Mouse (Mus musculus) urinary bladder, adult 18-20 months (tissue): ENCODE data around the gene Fam69b.

Experiments
- DNase-seq, 2 experiments: peaks; one replicate each; pipeline ENCODE4 v3.0.0; 2022; ENCODE audit warnings: low spot score in 2 of 2, mixed read lengths in 2 of 2

The Fam69b gene

GRCm38 (mm10) chr2:26627921-26628739 lies at the start of gene Fam69b:
Fam69b (plus strand) TSS chr2:26628457.
- peak; percentile 27 to 42 for DNase-seq

GRCm38 (mm10) chr2:26579714-26580113 lies 48.5 kb upstream of the Fam69b start, which contains the start of gene Egfl7:
Egfl7 (plus strand) TSS chr2:26580014.
- DNase-seq, result no peak

- no peak for DNase-seq
Measured at GRCm38 (mm10) chr2:26580751-26581150, 47.5 kb upstream of the Fam69b start.

DNA sequence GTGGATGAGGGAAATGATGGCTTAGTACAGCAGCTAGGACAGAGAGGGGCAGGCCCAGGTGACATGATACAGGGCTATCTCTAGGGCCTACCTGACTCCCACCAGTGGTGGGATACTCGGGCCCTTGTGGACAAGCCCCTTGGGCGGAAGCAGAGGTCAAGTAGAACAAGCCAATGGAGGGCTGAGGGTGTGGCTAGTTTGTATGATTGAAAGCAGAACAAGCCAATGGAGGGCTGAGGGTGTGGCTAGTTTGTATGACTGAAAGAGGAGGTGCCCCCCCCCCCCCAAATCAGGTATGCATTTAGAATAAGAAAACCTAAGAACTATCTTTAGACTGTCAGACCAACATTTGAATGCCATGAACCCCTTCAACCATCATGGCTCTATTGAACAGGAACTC lies 46.1 kb upstream of the Fam69b start:
- no peak for DNase-seq

DNA sequence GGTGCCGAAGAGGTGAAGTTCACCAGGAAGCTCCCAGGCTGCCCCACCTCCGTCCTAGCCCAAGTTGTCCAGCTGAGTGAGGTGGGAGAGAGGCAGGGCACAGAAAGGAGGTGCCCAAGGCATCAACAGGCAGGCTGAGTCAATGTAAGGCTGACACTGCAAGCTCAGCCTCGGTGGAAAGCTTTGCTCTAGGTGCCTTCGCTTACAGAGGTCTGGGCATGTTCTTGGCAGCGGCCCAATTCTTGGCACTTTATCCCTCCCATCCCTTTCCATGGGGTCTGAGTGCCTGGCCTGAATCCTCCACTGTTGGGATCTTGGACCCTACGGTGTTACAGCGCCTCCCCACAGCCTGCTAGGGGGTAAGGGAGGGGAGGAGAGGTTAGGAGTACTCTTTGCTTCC lies 45.5 kb upstream of the Fam69b start:
- no peak for DNase-seq

DNA sequence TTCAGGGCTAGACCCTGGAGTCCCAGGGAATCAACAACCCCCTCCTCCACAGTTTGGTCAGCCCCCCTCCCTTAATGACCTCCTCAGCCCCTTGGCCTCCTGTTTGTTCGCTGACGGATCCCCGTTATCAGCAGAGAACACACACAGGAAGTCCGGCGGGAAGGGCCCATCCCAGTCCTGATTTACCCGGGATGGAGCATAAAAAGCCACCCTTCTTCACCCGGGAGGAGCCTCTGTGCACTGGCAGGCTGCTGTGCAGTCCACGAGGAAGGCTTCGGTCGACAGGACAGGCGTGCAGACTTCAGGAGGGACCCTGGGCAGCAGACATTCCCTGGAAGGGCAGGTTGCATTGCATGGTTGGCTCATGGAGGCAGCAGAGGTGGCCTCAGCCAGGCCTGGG lies 44.6 kb upstream of the Fam69b start:
- DNase-seq, result no peak

DNA sequence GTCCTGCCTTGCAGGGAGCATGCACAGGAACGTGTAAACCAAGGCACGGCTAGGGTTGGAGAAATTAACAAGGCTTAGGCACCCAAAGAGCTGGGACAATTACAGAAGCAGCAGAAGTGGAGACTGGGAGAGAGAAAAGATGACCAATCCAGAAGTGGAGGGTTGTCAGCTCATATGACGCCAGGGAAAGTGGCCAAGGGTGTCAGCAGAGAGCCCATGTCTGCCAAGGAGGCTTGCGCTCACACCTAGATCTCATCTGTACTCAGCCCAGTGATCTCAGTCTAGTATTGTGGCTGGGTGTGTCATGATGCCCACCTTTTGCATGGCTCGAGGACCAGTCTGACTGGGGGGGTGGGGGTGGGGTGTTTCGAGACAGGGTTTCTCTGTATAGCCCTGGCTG lies 42.5 kb upstream of the Fam69b start:
- no peak for DNase-seq

DNA sequence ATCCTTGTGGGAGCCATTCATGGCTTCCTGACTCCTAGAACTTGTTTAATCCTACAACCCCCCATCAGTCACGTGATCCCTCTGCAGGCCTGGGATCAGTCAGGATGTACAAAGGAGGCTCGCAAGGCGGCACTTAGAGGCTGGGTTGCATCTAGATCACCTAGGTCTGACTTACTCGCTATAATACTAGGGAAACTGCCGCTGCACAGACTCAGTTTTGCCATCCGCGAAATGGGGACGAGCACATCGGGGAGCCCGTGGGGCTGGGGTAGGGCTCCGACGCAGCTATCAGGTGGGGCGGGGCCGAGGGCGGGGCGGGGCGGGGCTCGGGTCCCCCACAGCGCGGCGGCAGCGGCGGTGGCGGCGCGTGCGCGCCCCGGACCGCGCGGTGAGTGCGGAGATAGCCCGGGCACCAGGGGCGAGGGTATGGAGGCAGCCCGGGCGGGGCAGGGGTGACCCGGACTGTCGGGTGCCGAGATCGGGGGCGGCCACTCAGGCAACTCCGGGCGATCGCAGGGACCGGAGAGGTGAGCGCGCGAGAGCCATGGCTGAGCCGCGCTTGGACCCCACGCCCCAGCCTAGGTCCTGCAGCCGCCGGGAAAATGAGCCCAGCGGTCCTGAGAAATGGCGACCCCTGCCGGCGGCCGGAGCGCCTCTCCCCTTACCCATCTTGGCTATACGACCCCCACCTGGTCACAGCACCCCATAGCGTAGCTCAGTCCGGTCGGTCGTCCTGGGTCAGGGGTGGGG lies 41.8 kb upstream of the Fam69b start, which contains the start of gene Gm20532:
Gm20532 (plus strand) TSS at position 346 of the 750 bp plus-strand sequence.
- peak in 1 of 2 experiments; percentile 45 for DNase-seq

- peak in 1 of 2 experiments; percentile 37 for DNase-seq
Measured at GRCm38 (mm10) chr2:26587044-26587405, 41.2 kb upstream of the Fam69b start.

DNA sequence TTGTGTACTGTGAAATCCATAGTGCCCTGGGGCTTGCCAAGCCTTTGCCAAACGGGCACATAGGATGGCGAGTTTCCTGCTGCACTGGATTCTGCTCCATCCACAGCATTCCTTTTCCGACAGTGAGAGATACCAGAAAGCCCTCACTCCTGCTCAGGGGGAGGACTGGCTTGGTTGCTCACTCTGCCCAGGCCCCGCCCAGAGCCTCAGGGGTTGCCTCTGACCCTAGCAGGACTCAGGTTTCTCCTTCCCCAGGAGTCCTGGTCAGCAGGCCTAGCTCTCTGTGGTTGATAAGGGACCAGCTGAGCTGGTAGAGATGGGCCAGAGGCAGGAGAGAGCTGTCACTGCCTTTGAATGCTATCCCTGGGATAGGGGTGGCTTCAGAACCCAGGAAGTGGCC lies 39.7 kb upstream of the Fam69b start:
- no peak for DNase-seq

- DNase-seq, result no peak
Measured at GRCm38 (mm10) chr2:26589284-26589683, 39.0 kb upstream of the Fam69b start.

- DNase-seq, result no peak
Measured at GRCm38 (mm10) chr2:26590282-26590681, 38.0 kb upstream of the Fam69b start.

- DNase-seq, result no peak
Measured at GRCm38 (mm10) chr2:26590962-26591361, 37.3 kb upstream of the Fam69b start.

DNA sequence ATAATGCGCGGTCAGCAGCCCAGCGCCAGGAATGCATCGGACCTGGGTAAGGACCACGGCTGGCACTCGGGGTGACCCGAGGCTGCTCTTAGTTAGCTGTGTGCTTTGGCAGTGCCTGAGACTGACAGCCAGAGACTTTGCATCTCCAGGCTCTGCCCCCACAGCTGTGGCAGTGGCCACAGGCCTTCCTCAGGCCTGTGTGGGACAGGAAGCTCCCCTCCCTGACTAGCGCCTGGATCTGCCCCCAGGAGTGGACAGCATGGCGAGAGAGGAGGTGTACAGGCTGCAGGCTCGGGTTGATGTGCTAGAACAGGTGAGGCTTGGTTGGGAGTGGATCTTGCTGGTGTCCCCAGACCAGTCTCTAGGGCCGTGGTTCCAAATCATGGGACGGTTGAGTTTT lies 36.8 kb upstream of the Fam69b start:
- DNase-seq, result no peak

GRCm38 (mm10) chr2:26593211-26594021 lies 34.8 kb upstream of the Fam69b start:
- DNase-seq, result no peak

- no peak for DNase-seq
Measured at GRCm38 (mm10) chr2:26594022-26594346, 34.3 kb upstream of the Fam69b start.

GRCm38 (mm10) chr2:26594461-26594933 lies 33.8 kb upstream of the Fam69b start:
- DNase-seq, result no peak

DNA sequence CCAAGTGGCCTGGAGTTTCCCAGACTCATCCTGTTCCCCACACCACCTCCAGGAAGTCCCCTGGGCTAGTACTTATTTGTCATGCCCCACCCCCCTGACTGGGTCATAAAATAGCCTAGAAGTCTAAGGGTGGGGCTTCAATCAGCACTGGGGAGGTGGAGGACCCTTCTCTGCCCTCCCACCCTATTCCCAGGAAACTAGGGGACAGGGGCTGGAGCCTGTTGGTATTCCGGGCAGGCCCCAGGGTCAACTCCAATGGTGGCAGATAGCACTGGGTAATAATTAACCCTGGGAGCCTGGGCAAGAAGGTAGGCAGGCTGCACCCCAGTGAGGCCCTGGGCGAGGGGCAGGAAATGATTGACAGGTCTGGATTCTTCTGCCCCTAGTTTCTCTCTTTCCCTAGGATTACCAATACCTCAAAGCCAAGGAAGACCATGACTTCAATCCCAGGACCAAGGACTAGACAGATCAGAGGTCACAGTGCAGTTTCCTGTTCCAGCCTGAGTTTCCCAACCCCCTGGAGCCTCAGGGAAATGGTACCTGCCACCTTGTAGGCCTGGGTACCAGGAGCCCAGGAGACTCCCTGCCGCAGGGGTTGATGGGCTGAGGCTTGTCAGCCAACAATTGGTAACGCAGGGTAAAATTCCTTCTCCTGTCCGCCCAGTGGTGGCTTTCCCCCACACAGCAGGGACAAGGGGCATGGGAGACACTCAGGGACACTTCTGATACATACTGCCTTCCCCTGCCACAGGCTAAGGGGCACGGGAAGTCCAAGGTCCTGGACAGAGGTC lies 33.1 kb upstream of the Fam69b start:
- DNase-seq, result no peak

DNA sequence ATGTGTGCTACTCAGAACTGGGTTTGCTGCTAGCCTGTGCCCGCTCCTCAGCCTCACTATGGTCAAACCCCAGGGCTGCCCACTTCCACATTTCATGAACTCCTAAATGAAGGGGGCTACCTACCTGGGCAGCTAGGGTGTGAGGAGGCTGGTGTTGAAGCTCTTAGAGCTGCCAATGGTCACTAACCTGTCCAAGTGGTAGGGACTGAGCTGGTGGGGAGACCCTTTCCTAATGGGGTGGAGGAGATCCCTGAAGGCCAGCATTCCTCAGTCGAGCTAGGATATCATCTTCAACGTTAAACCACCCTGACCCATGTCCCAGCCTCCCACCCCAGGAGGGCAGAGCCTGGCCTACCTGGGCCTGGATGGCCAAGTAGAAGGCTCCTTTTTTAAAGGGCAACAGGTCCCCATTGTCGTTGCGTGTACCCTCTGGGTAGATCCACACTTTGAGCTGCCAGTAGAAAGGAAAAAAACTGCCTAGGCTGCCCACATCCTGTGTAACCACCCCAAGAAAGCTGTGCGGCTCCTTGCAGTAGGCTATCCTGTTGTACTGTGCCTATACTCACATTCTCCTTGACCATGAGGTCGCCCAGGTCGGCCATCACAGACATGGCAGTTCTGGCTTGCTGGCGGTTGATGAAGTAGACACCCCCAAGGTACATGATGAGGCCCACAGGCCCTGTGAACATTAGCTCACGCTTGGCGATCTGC lies 32.4 kb upstream of the Fam69b start:
- no peak for DNase-seq

DNA sequence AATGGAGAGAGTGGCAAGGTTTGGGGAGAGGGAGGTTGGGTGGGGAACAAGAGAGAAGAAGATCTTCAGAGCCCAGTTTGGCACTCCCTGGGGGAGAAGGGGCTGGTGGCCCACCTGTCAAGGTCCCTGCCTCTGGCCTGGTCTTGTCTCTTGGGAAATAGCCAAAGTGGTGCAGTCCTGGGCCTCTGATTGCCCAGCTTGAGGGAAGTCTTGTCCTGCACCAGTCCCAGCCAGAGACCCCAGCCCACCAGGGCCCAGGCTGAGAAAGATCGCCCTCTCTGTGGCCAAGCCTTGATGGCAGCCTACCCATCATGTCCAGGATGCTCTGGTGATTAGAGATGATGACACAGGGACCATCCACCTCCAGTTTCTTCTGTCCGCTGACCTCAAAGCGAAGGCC lies 31.4 kb upstream of the Fam69b start:
- no peak for DNase-seq

GRCm38 (mm10) chr2:26597810-26598209 lies 30.4 kb upstream of the Fam69b start:
- DNase-seq, result no peak
